Mouse (Mus musculus): Measurements from ENCODE around the gene Atxn2. TPM values are rescaled to one million over a fixed set of nuclear protein-coding genes. Genes with fewer than 3 reads are reported as not detected.

The Atxn2 gene
- total and polyA plus RNA-seq, 3 experiments = 7.7 to 58.4 (median 8.3) TPM

- Histone ChIP-seq H3K27me3 (replicated peaks) (no peaks in the 10 kb centered on the region), H3K79me2 (replicated peaks; ENCODE audit: control insufficient read depth, extremely low read depth, insufficient read depth, poor library complexity, severe bottlenecking) (peaks cover 69% of the 10 kb centered on the region), H3K9ac (ENCODE audit: insufficient read depth, low read depth) (peak overlapping the region; percentile 79), H3K9me3 (replicated peaks; ENCODE audit: low read length) (peaks cover 2% of the 10 kb centered on the region), H3K4me1 (ENCODE audit: control insufficient read depth in 1 of 2, insufficient read depth in 2 of 2) (peaks cover 25 to 38% of the 10 kb centered on the region in 2 experiments), H3K36me3 (replicated peaks in 1 of 2; ENCODE audit: control insufficient read depth in 1 of 2, insufficient read depth in 1 of 2, low read length in 1 of 2) (peaks cover 35 to 39% of the 10 kb centered on the region in 2 experiments), H3K4me3 (replicated peaks in 1 of 3; ENCODE audit: low read depth in 2 of 3, low read length in 2 of 3, poor library complexity in 1 of 3) (peak overlapping the region; percentile 71 to 87 (median 86)), H3K4me2 (ENCODE audit: insufficient read depth, low read depth, poor library complexity, severe bottlenecking) (peak overlapping the region; percentile 74), H3K27ac (ENCODE audit: insufficient read depth, low read depth) (peak overlapping the region; percentile 97)
- dilution Hi-C loops (cut with MboI; ENCODE audit: extremely low pct_ligation_motif_present, extremely low pct_unique_long_range_greater_than_20kb, low sequenced_read_pairs) (no loop called here), in situ Hi-C loops (cut with MboI; ENCODE audit: low pct_ligation_motif_present, low pct_unique_long_range_greater_than_20kb, low sequenced_read_pairs) (no loop called here)
- DNase-seq (ENCODE audit: extremely low read depth) = peak; percentile 93
- no peak for TF ChIP-seq PAX5 (IDR thresholded peaks at IDR 0.05; ENCODE audit: low read length)
- TF ChIP-seq ZC3H11A (IDR thresholded peaks at IDR 0.05; ENCODE audit: low read depth, low read length) = no peak
- TF ChIP-seq EP300 (IDR thresholded peaks at IDR 0.05; ENCODE audit: low read length) = peak; percentile 85
- peak; percentile 50; the same call in 1 of the 2 replicates for TF ChIP-seq HCFC1 (IDR thresholded peaks at IDR 0.05; ENCODE audit: low read depth, low read length)
- TF ChIP-seq JUN (IDR thresholded peaks at IDR 0.05; ENCODE audit: insufficient read depth, low read depth, low read length) = no peak
- TF ChIP-seq USF1 (IDR thresholded peaks at IDR 0.05; ENCODE audit: low read depth, low read length) = no peak
- no peak for TF ChIP-seq RAD21 (IDR thresholded peaks at IDR 0.05; ENCODE audit: low read depth, low read length)
- TF ChIP-seq NELFE (IDR thresholded peaks at IDR 0.05; ENCODE audit: low read depth, low read length) = peak; percentile 62; the same call in 1 of the 2 replicates
- TF ChIP-seq CHD1 (IDR thresholded peaks at IDR 0.05; ENCODE audit: low read depth, low read length) = peak; percentile 31; the same call in 1 of the 2 replicates
- TF ChIP-seq MAX (IDR thresholded peaks at IDR 0.05; ENCODE audit: low read length) = no peak
- no peak for TF ChIP-seq ZKSCAN1 (IDR thresholded peaks at IDR 0.05; ENCODE audit: borderline replicate concordance, low read depth, low read length)
- no peak for TF ChIP-seq ZMIZ1 (IDR thresholded peaks at IDR 0.05; ENCODE audit: low read depth, low read length)
- TF ChIP-seq BHLHE40 (IDR thresholded peaks at IDR 0.05; ENCODE audit: low read depth, low read length) = peak; percentile 89
- TF ChIP-seq RCOR1 (conservative IDR thresholded peaks at IDR 0.05; ENCODE audit: low read depth, low read length) = peak; percentile 85
- 0 out of 2 replicates have a peak, but pooled peaks have one; percentile 41 for TF ChIP-seq MXI1 (IDR thresholded peaks at IDR 0.05; ENCODE audit: low read depth, low read length)
- TF ChIP-seq E2F4 (IDR thresholded peaks at IDR 0.05; ENCODE audit: insufficient replicate concordance, low read depth, low read length) = no peak
- peak; percentile 94 for TF ChIP-seq IRF4 (IDR thresholded peaks at IDR 0.05; ENCODE audit: low read depth, low read length)
- TF ChIP-seq ELF1 (IDR thresholded peaks at IDR 0.05; ENCODE audit: low read depth, low read length) = peak; percentile 79
- TF ChIP-seq KAT2A (IDR thresholded peaks at IDR 0.05; ENCODE audit: insufficient replicate concordance, low read length) = peak; percentile 87
- TF ChIP-seq POLR2AphosphoS2 (IDR thresholded peaks at IDR 0.05; ENCODE audit: low read depth, low read length) = peak; percentile 70
- peak; percentile 96 for TF ChIP-seq MEF2A (IDR thresholded peaks at IDR 0.05; ENCODE audit: borderline replicate concordance, low read depth, low read length)
- TF ChIP-seq ZNF384 (IDR thresholded peaks at IDR 0.05; ENCODE audit: low read depth, low read length) = 0 out of 2 replicates have a peak, but pooled peaks have one; percentile 23
- no peak for TF ChIP-seq GABPA (IDR thresholded peaks at IDR 0.05; ENCODE audit: insufficient replicate concordance, low read depth, low read length)
- TF ChIP-seq JUND (conservative IDR thresholded peaks at IDR 0.05; ENCODE audit: low read depth, low read length) = no peak
- peak; percentile 96 for TF ChIP-seq SIN3A (IDR thresholded peaks at IDR 0.05; ENCODE audit: low read length)
- TF ChIP-seq USF2 (conservative IDR thresholded peaks at IDR 0.05; ENCODE audit: low read depth, low read length) = no peak
- peak; percentile 75 for TF ChIP-seq MAFK (IDR thresholded peaks at IDR 0.05; ENCODE audit: insufficient replicate concordance, low read length)
- no peak for TF ChIP-seq CTCF (conservative IDR thresholded peaks at IDR 0.05 in 1 of 2, IDR thresholded peaks at IDR 0.05 in 1 of 2; ENCODE audit: low read depth in 2 of 2, low read length in 2 of 2)
- peak; percentile 8; the same call in 1 of the 2 replicates for TF ChIP-seq UBTF (IDR thresholded peaks at IDR 0.05; ENCODE audit: low read depth, low read length)
- TF ChIP-seq TCF12 (IDR thresholded peaks at IDR 0.05; ENCODE audit: low read depth, low read length) = peak; percentile 99
- TF ChIP-seq TBP (conservative IDR thresholded peaks at IDR 0.05; ENCODE audit: low read depth, low read length) = no peak
- TF ChIP-seq MYC (IDR thresholded peaks at IDR 0.05; ENCODE audit: low read depth, low read length) = no peak
- TF ChIP-seq ETS1 (conservative IDR thresholded peaks at IDR 0.05; ENCODE audit: low read depth, low read length) = peak; percentile 99
- TF ChIP-seq SMC3 (IDR thresholded peaks at IDR 0.05; ENCODE audit: low read depth, low read length) = no peak
- TF ChIP-seq MAZ (IDR thresholded peaks at IDR 0.05; ENCODE audit: low read depth, low read length) = peak; percentile 100
- TF ChIP-seq NRF1 (IDR thresholded peaks at IDR 0.05; ENCODE audit: low read depth, low read length) = 0 out of 2 replicates have a peak, but pooled peaks have one; percentile 23
- TF ChIP-seq CHD2 (IDR thresholded peaks at IDR 0.05; ENCODE audit: low read length) = peak; percentile 90; the same call in 1 of the 2 replicates
- no peak; the same call in 1 of the 2 replicates for TF ChIP-seq POLR2A (IDR thresholded peaks at IDR 0.05; ENCODE audit: low read depth, low read length)
Observed at GRCm38 (mm10) chr5:121833572-121834240, 122.6 kb downstream of the Atxn2 start.

Data from CH12.LX (cell line).